Mouse (Mus musculus) heart, embryonic 11.5 days (tissue): ENCODE data around the gene Gm4141. TPM values are rescaled to one million over a fixed set of nuclear protein-coding genes. Genes with fewer than 3 reads are reported as not detected.
"Not testable (repeated sequence)": the region's sequence is repeated elsewhere in the genome, so short reads cannot be mapped to it uniquely, and the experiment has no call there.

ENCODE experiments used
- ATAC-seq: fragments of 200-750 bp; cut with Nextera tagmentation; replicated peaks from 2 replicates; pipeline ENCODE4 v1.8.0; 2017; ENCODE audit warnings: moderate library complexity; ENCODE audit not compliant: insufficient number of reproducible peaks, low FRiP score, low TSS enrichment
- H3K27ac ChIP-seq: fragments of 300-500 bp; sonication (generic); 2 replicates; pipeline ENCODE4 v1.5.1; 2014; ENCODE audit warnings: mild to moderate bottlenecking, low read depth, low read length
- H3K27me3 ChIP-seq: fragments of 300-500 bp; sonication (generic); 2 replicates; pipeline ENCODE4 v1.6.1; 2014; ENCODE audit warnings: mild to moderate bottlenecking, low read length, mixed read lengths; ENCODE audit not compliant: control insufficient read depth, insufficient read depth
- H3K36me3 ChIP-seq: fragments of 300-500 bp; sonication (generic); 2 replicates; pipeline ENCODE4 v1.6.1; 2014; ENCODE audit warnings: mild to moderate bottlenecking, low read length, moderate library complexity, mixed read lengths; ENCODE audit not compliant: control insufficient read depth, insufficient read depth
- H3K4me1 ChIP-seq: fragments of 300-500 bp; sonication (generic); 2 replicates; pipeline ENCODE4 v1.6.1; 2014; ENCODE audit warnings: low read length; ENCODE audit not compliant: control insufficient read depth, insufficient read depth
- H3K4me2 ChIP-seq: fragments of 300-500 bp; sonication (generic); 2 replicates; pipeline ENCODE4 v1.6.1; 2014; ENCODE audit warnings: mild to moderate bottlenecking, moderate library complexity
- H3K4me3 ChIP-seq: fragments of 300-500 bp; sonication (generic); 2 replicates; pipeline ENCODE4 v1.5.1; 2014; ENCODE audit warnings: low read depth, low read length
- H3K9ac ChIP-seq: fragments of 300-500 bp; sonication (generic); 2 replicates; pipeline ENCODE4 v1.6.1; 2014; ENCODE audit warnings: mild to moderate bottlenecking, low read depth, low read length, moderate library complexity
- H3K9me3 ChIP-seq: fragments of 300-500 bp; sonication (generic); replicated peaks from 2 replicates; pipeline ENCODE4 v1.6.1; 2016; ENCODE audit warnings: low read length; ENCODE audit not compliant: control insufficient read depth
- WGBS: fragments of 180-500 bp; shearing (Covaris S2); extraction: QIAGEN DNeasy Blood & Tissue Kit; methylation state at CpG from one replicate; pipeline ENCODE4 v1.1.7; 2014; ENCODE audit not compliant: insufficient replicate concordance; 5-methylcytosine and 5-hydroxymethylcytosine counted together
- polyA plus RNA-seq: library from polyadenylated mRNA; unstranded; fragments of >200 nt; fragmentation: Nextera tagmentation; extraction: Ambion mirVana; gene quantifications from 2 replicates; pipeline ENCODE4 v1.2.1, GENCODE M21; 2014

Gm4141 gene
- polyA plus RNA-seq = not detected in 2 replicates

- WGBS = no CpG with 5 or more reads among the region's 3 CpGs
- not testable (repeated sequence) for H3K36me3 ChIP-seq, H3K4me3 ChIP-seq, H3K9ac ChIP-seq, H3K27me3 ChIP-seq, H3K4me1 ChIP-seq, H3K27ac ChIP-seq, H3K4me2 ChIP-seq, H3K9me3 ChIP-seq, ATAC-seq
These were observed at the start of gene Gm4141 for GRCm38 (mm10) chr7:20576141-20576540. Gene Gm4141 (minus strand): TSS chr7:20576241.

GRCm38 (mm10) chr7:20598921-20599320 is 22.9 kb upstream of the Gm4141 start, which contains the start of gene Gm4513:
Gene Gm4513 (minus strand): TSS chr7:20599021.
- H3K4me2 ChIP-seq, H3K4me3 ChIP-seq, H3K9ac ChIP-seq, H3K9me3 ChIP-seq, H3K27me3 ChIP-seq, H3K27ac ChIP-seq, H3K4me1 ChIP-seq, ATAC-seq, H3K36me3 ChIP-seq: not testable (repeated sequence)
- WGBS = 64% methylated on average over 3 of the region's 5 CpGs

GRCm38 (mm10) chr7:20545657-20546056 is 30.4 kb downstream of the Gm4141 start, which contains the start of gene Gm5726:
Gene Gm5726 (minus strand): TSS chr7:20545757.
- not testable (repeated sequence) for H3K9ac ChIP-seq, H3K36me3 ChIP-seq, H3K4me2 ChIP-seq, H3K9me3 ChIP-seq, H3K4me3 ChIP-seq, ATAC-seq, H3K27ac ChIP-seq, H3K4me1 ChIP-seq, H3K27me3 ChIP-seq
- WGBS = no CpG with 5 or more reads among the region's 1 CpGs

GRCm38 (mm10) chr7:20533537-20533936 is 42.5 kb downstream of the Gm4141 start, which contains the start of gene Vmn1r104:
Gene Vmn1r104 (plus strand): TSS chr7:20533837.
- H3K9ac ChIP-seq, H3K4me1 ChIP-seq, H3K27me3 ChIP-seq, ATAC-seq, H3K27ac ChIP-seq, H3K36me3 ChIP-seq, H3K4me3 ChIP-seq, H3K4me2 ChIP-seq, H3K9me3 ChIP-seq: not testable (repeated sequence)
- WGBS = no CpG with 5 or more reads among the region's 3 CpGs

Other genes with a start within 250 kb of the Gm4141 start
- gene Gm4133, start 242.2 kb downstream of the Gm4141 start, polyA plus RNA-seq = not detected in 2 replicates
- not detected in 2 replicates for gene Gm5728, start 200.8 kb downstream of the Gm4141 start, polyA plus RNA-seq
- not detected in 2 replicates for gene Vmn1r100, start 158.3 kb downstream of the Gm4141 start, polyA plus RNA-seq
- gene Vmn1r101, start 133.6 kb downstream of the Gm4141 start, polyA plus RNA-seq = not detected in 2 replicates
- gene Gm10670, start 101.3 kb downstream of the Gm4141 start, polyA plus RNA-seq = not detected in 2 replicates
- gene Vmn1r103, start 65.7 kb downstream of the Gm4141 start, polyA plus RNA-seq = not detected in 2 replicates
- gene Vmn1r104, start 42.4 kb downstream of the Gm4141 start, polyA plus RNA-seq = not detected in 2 replicates
- not detected in 2 replicates for gene Gm5726, start 30.5 kb downstream of the Gm4141 start, polyA plus RNA-seq
- gene Gm4513, start 22.8 kb upstream of the Gm4141 start, polyA plus RNA-seq = not detected in 2 replicates
- gene Vmn1r107, start 92.7 kb upstream of the Gm4141 start, polyA plus RNA-seq = not detected in 2 replicates
- gene Vmn1r111, start 127.0 kb upstream of the Gm4141 start, polyA plus RNA-seq = not detected in 2 replicates
- gene Gm10668, start 154.4 kb upstream of the Gm4141 start, polyA plus RNA-seq = not detected in 2 replicates
- gene Vmn1r112, start 194.9 kb upstream of the Gm4141 start, polyA plus RNA-seq = not detected in 2 replicates
- gene Vmn1r113, start 211.0 kb upstream of the Gm4141 start, polyA plus RNA-seq = not detected in 2 replicates
- not detected in 2 replicates for gene Vmn1r114, start 235.9 kb upstream of the Gm4141 start, polyA plus RNA-seq